Comparison of ENCODE assay signal across 15 mouse cellular contexts in genomic region chr3:49643871-49644270, GRCm38 (mm10).
DNase-seq lines count a peak whose midpoint lies in the region; ATAC-seq lines count a peak whose summit lies in the region.
"Had no signal": no experiment of that assay in that cellular context is flagged by ENCODE, and none has a peak within 500 bp of the region (broad histone marks: within the 10 kb centered on the region; RNA-seq: fewer than 3 reads in every experiment).

No protein-coding gene starts in this region.

- H3K27me3 ChIP-seq in heart, embryonic 13.5 days (replicated peaks): no peaks in the 10 kb centered on the region
- H3K27me3 ChIP-seq in midbrain, embryonic 15.5 days (replicated peaks): no peaks in the 10 kb centered on the region
- no peaks in the 10 kb centered on the region for H3K27me3 ChIP-seq in midbrain, embryonic 10.5 days (ENCODE audit: low read depth, poor library complexity, severe bottlenecking)
- no peaks in the 10 kb centered on the region for H3K27me3 ChIP-seq in embryonic facial prominence, embryonic 15.5 days

- peak overlapping the region; percentile 53; the same call in 1 of the 2 replicates for H3K27ac ChIP-seq in heart, embryonic 13.5 days (replicated peaks)
- H3K27ac ChIP-seq in midbrain, embryonic 15.5 days: no peak overlapping the region
- no peak overlapping the region; the same call in 1 of the 2 replicates for H3K27ac ChIP-seq in midbrain, embryonic 10.5 days (replicated peaks)
- H3K27ac ChIP-seq in embryonic facial prominence, embryonic 15.5 days (replicated peaks): peak overlapping the region; percentile 25; the same call in 1 of the 2 replicates
- H3K27ac ChIP-seq: layer of hippocampus, adult 2 months; macrophage had no signal

- no peaks in the 10 kb centered on the region for H3K9me3 ChIP-seq in heart, embryonic 13.5 days
- no peaks in the 10 kb centered on the region for H3K9me3 ChIP-seq in midbrain, embryonic 15.5 days
- no peaks in the 10 kb centered on the region for H3K9me3 ChIP-seq in midbrain, embryonic 10.5 days (replicated peaks)
- H3K9me3 ChIP-seq in embryonic facial prominence, embryonic 15.5 days (replicated peaks): no peaks in the 10 kb centered on the region

- H3K9ac ChIP-seq in heart, embryonic 13.5 days: no peak overlapping the region
- H3K9ac ChIP-seq in midbrain, embryonic 15.5 days: no peak overlapping the region
- no peak overlapping the region for H3K9ac ChIP-seq in embryonic facial prominence, embryonic 15.5 days

- no peak overlapping the region for H3K4me3 ChIP-seq in heart, embryonic 13.5 days
- no peak overlapping the region for H3K4me3 ChIP-seq in midbrain, embryonic 15.5 days
- H3K4me3 ChIP-seq in midbrain, embryonic 10.5 days: no peak overlapping the region
- H3K4me3 ChIP-seq in embryonic facial prominence, embryonic 15.5 days (replicated peaks): no peak overlapping the region
- H3K4me3 ChIP-seq: layer of hippocampus, adult 2 months had no signal

- WGBS in heart, embryonic 13.5 days: 76% methylated on average over 8 of the region's 8 CpGs
- 92% methylated on average over 8 of the region's 8 CpGs for WGBS in midbrain, embryonic 15.5 days
- 89% methylated on average over 8 of the region's 8 CpGs for WGBS in midbrain, embryonic 10.5 days
- WGBS in embryonic facial prominence, embryonic 15.5 days: 86% methylated on average over 8 of the region's 8 CpGs

- 0 out of 2 replicates have a peak, but pooled peaks cover 5% of the 10 kb centered on the region for H3K4me1 ChIP-seq in heart, embryonic 13.5 days
- H3K4me1 ChIP-seq in midbrain, embryonic 15.5 days: 0 out of 2 replicates have a peak, but pooled peaks cover 4% of the 10 kb centered on the region
- peaks cover 15% of the 10 kb centered on the region for H3K4me1 ChIP-seq in midbrain, embryonic 10.5 days
- peaks cover 11% of the 10 kb centered on the region for H3K4me1 ChIP-seq in embryonic facial prominence, embryonic 15.5 days

- DNase-seq in heart, postnatal 14 days: no peak
- no peak for DNase-seq in midbrain, embryonic 10.5 days (ENCODE audit: low spot score)
- DNase-seq in spleen, adult 18-20 months: no peak
- no peak for DNase-seq in testis, postnatal 14 days (ENCODE audit: low spot score)
- DNase-seq: adrenal gland, adult 2 months; cerebellum, adult 9-10 months; lung, adult 2 months; right cerebral cortex, postnatal 14 days had no signal

- H3K4me2 ChIP-seq in heart, embryonic 13.5 days: no peak overlapping the region
- H3K4me2 ChIP-seq in midbrain, embryonic 15.5 days: no peak overlapping the region
- no peak overlapping the region for H3K4me2 ChIP-seq in embryonic facial prominence, embryonic 15.5 days (replicated peaks)

- H3K36me3 ChIP-seq in heart, embryonic 13.5 days: no peaks in the 10 kb centered on the region
- no peaks in the 10 kb centered on the region for H3K36me3 ChIP-seq in midbrain, embryonic 15.5 days (replicated peaks)
- H3K36me3 ChIP-seq in midbrain, embryonic 10.5 days: no peaks in the 10 kb centered on the region
- H3K36me3 ChIP-seq in embryonic facial prominence, embryonic 15.5 days: no peaks in the 10 kb centered on the region

- intact Hi-C loops in heart, postnatal 14 days (cut with DNase I): no loop called here

- no peak for ATAC-seq in heart, embryonic 13.5 days (ENCODE audit: extremely low read depth, insufficient number of reproducible peaks, low FRiP score, low TSS enrichment)
- 0 out of 2 replicates have a peak, but pooled peaks have one; percentile 14 for ATAC-seq in midbrain, embryonic 15.5 days (replicated peaks)
- no peak for ATAC-seq in embryonic facial prominence, embryonic 15.5 days (ENCODE audit: insufficient number of reproducible peaks, low FRiP score, low TSS enrichment, low read depth)
- ATAC-seq in erythroid progenitor cell, adult 5-6 weeks (replicated peaks; ENCODE audit: low FRiP score, poor library complexity, severe bottlenecking): no peak
- ATAC-seq: CD4-positive, CD25-positive, alpha-beta regulatory T cell, adult 4 months had no signal

Comparison
In these comparisons a context has a peak if more than half of its experiments do, and no peak if none do; other contexts are left out.
1. H3K27ac ChIP-seq: peak in heart, embryonic 13.5 days (single experiment) and embryonic facial prominence, embryonic 15.5 days (single experiment); none in midbrain, embryonic 15.5 days (single experiment) and midbrain, embryonic 10.5 days (single experiment).